Mouse (Mus musculus) adrenal gland, postnatal 10 days (tissue): ENCODE data around the gene Idnk. TPM values are rescaled to one million over a fixed set of nuclear protein-coding genes. Genes with fewer than 3 reads are reported as not detected.

ENCODE experiments used
- DNase-seq: peaks from one replicate; pipeline ENCODE4 v3.0.0; 2021; ENCODE audit warnings: mixed read lengths
- long read RNA-seq, 2 experiments: library from polyadenylated mRNA; stranded (forward); transcript quantifications; one replicate each; pipeline ENCODE4 v2.0.0; 2021
- total RNA-seq, 2 experiments: library from RNA; stranded (reverse); gene quantifications; 2 replicates each; pipeline ENCODE4 v1.2.3; 2021

Idnk gene
- total RNA-seq, result 10 to 100 TPM; 43.8 to 48.6 TPM
- long read RNA-seq, experiment 1, transcript Idnk-201 (5 exons, 764 nt), result minor isoform, 5 of 47 reads
- long read RNA-seq, experiment 1, transcript Idnk-202 (4 exons, 1,462 nt), result major isoform, 34 of 47 reads
- long read RNA-seq, experiment 1, partial matches to known transcripts, result 1 of 47 reads
- long read RNA-seq, experiment 1, other reads (novel, unspliced or antisense), result 7 of 47 reads
- long read RNA-seq, experiment 2, transcript Idnk-202 (4 exons, 1,462 nt), result major isoform, 40 of 45 reads
- long read RNA-seq, experiment 2, partial matches to known transcripts, result 0 of 45 reads
- long read RNA-seq, experiment 2, other reads (novel, unspliced or antisense), result 3 of 45 reads

GRCm38 (mm10) chr13:58157447-58158098, at the start of gene Idnk:
Gene Idnk, plus strand, starts transcription at chr13:58157649.
- DNase-seq, result peak; percentile 95

- DNase-seq, result no peak
These were observed 46.1 kb upstream of the Idnk start for GRCm38 (mm10) chr13:58111306-58111705.

DNA sequence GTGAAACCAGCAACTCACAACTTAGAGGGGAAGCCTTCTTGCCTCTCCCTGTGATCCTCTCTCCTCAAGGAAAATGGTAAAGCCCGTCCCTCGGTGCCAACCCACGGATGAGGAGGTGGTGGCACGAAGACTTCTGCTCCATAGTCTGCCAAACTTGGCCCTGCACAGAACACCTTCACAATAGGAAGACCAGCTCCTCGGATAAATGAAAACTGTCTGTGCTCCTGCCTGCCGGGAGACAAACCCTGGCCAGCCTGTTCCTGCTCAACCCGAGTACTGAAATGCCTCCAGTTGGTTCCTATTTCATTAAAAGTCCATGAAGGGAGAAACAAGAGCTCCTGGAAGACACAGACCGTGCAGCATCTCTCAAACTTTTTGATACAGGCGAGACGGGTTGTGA, 45.3 kb upstream of the Idnk start:
- DNase-seq, result no peak

DNA sequence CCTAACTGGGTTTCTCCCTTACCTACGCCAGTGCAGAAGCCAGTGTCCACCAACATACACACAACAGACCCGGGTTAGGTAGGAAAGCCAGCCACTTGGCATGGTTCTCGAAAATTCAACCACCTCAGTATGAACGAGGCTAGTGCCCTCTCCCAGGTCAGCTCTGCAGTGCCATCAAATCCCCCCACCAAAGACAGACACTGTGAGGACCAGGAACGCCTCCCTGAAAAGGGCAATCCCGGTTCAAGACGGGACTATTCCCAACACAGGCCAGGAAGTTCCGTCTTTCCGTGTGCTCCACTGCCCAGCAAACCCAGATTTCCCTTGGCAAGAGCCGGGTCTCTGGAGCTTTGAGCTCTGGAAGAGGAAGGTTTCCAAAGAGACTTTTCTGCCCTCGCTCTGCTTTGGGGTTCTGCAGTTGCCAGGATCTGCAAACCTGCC, 44.8 kb upstream of the Idnk start:
- peak; percentile 65 for DNase-seq

- peak; percentile 82 for DNase-seq
These were observed 44.2 kb upstream of the Idnk start, which contains the start of gene Klhl3 for GRCm38 (mm10) chr13:58113061-58113900. Gene Klhl3, minus strand, starts transcription at chr13:58113592.

DNA sequence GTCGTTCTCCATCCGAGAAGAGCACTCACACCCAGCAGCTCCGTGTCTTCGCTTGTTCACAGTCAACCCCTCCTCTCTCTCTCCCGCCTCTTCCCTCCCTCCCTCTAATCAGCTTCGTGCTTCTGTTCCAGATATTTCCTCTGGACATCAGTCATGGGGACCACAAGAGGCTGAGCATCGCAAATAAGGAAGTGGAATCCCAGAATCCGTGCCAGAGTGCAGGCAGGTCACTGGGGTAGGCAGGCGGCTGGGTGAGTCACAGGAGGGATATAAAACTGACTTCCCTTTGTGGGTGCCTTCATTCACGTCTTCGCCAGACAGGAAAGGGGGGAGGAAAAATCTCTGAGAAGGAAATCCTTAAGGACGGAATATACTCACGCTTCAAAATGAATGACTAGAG, 42.2 kb upstream of the Idnk start:
- DNase-seq, result peak; percentile 43

DNA sequence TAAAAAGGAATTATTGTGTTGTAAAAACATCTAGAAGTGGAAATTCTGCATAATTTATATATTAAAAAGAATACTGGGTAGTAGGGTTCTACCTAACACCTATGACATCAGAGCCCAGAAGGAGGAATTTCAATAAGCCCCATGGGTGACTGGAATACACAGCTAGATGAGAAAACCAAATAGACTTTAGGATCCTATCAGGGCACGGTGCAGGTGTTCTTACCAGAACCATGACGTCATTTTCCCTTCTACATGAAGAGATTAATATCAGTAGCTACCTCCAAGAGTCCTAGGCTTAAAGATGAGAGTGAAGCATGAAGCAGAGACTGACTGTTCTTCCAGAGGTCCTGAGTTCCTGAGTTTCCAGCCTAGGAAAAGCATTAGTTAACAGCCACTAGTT, 40.6 kb upstream of the Idnk start:
- no peak for DNase-seq

- peak; percentile 85 for DNase-seq
These were observed 40.0 kb upstream of the Idnk start for GRCm38 (mm10) chr13:58117318-58118017.

DNA sequence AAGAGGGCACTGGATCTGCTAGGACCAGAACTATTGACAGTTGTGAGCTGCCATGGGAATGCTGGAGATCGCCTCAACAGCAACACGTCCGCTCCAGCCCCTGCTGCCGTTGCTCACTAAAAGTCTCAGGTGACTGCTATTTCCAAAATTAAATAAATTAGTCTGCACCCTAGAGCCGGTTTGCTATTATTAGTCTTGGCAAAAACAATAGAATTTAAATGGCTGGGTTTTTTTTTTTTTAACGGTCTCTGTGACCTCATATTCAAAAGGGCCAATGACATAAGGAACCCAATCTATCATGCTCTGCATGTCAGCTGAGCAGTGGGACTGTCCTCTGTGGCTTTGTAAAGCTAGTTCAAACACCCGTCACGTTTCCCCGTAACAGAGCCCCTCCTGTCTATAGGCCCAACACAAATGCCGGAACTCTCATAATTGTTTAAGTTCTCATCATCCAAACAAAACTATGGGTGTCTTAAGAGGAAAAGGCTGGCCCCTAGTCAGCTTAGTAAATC, 34.6 kb upstream of the Idnk start:
- no peak for DNase-seq

- no peak for DNase-seq
These were observed 34.1 kb upstream of the Idnk start for GRCm38 (mm10) chr13:58123381-58123780.

GRCm38 (mm10) chr13:58124278-58124677, 33.2 kb upstream of the Idnk start:
- DNase-seq, result no peak

DNA sequence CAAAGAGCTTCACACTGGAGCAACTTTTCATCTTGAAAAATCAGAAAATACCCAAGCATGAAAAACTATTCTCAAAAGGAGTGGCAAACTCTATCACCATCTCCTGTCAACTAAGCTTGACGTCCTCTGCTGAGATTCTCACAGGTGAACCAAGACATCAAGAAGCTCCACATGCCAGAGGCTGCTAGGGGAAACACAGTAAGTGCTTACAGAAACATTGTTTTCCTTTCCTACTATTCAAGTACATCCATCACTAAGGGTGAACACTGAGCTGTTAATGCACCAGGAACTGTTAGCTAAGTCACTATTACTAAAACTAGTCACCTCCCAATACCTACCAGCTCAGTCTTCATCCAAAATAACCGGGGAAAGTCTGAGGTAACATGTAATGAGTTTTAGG, 32.5 kb upstream of the Idnk start:
- DNase-seq, result no peak

DNA sequence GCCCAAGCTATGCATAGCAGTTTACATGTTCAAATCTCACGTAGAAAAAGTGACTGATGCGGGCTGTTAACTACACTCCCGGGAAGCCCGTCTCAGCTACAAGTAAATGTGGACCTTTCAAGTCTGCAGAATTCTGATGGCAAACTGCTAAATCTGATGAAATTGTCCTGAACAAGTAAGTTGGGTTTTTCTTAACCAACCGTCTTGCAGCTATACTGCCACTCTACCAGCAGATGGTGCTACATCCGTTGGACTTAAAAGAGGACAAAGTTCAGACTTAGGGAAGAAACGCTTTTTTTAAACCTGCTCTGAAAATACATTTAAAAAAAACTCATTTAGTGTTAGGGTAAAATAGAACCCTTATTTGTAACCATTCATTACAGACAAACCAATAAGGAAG, 31.3 kb upstream of the Idnk start:
- peak; percentile 53 for DNase-seq

- peak; percentile 32 for DNase-seq
These were observed 30.3 kb upstream of the Idnk start for GRCm38 (mm10) chr13:58126862-58127765.

- DNase-seq, result no peak
These were observed 29.6 kb upstream of the Idnk start for GRCm38 (mm10) chr13:58127766-58128361.

GRCm38 (mm10) chr13:58128396-58128767, 29.1 kb upstream of the Idnk start, which contains the start of gene Hnrnpa0:
Gene Hnrnpa0, minus strand, starts transcription at chr13:58128556.
- peak; percentile 98 for DNase-seq

GRCm38 (mm10) chr13:58128768-58129671, 28.4 kb upstream of the Idnk start:
- peak; percentile 98 for DNase-seq

DNA sequence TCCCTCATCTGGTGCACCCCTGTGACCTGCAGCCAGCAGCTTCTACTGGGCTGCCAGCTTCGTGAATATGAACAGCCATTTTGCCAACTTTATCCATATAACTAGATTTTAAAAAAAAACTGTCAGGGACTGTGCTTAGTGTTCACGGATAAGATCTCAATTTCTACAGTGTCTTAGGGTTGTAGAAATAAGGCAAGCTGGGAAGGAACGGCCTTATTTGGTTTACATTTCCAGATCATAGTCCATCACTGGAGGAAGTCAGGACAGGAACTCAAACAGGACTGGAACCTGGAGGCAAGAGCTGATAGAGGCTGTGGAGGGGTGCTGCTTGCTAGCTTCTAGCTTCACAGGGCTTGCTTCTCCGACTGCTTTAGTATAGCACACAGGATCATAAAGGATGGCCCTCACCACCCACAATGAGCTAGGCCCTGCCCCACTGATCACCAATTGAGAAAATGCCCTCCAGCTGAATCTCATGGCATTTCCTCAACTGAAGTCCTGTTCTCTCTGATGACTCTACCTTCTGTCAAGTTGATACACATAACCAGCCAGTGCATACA, 27.7 kb upstream of the Idnk start:
- DNase-seq, result peak; percentile 19

DNA sequence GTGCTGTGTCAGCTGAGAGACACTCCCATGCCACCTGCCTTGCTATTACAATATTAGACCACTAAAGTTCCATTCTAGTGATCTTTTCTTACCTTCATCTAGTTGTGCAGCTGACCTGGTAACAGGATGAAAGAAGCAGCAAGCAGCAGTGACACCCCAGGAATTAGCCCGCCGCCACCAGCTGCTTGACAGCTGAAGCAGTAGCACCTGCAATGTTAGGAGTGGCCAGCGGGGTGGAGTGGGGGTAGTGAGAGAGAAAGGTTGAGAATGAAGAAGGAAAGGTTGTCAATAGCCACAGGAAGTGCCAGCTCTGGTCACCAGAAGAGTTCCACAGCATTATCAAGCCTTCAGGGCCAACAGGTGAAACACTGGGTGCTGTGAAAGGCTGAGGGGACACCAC, 25.8 kb upstream of the Idnk start:
- DNase-seq, result no peak
